17 mouse cellular contexts compared by ENCODE assay signal in the genomic region with DNA sequence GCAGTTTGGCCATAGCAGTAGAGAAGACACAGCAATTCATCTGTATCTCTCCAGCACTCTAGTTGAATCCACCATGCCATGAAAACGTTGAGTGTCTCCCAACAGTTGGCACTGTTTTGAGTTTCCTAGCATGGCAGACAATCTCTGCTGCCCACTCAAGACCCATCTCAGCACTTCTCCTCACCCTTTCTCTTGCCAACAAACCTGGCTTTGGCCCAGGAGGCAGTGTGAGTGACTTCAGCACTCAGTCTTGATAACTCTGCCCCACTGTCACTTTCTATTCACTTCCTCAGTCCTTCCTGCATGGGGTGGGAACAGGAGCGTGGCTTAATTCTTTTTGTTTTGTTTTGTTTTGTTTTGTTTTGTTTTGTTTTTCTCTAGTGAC. TPM values are rescaled to one million over a fixed set of nuclear protein-coding genes. Genes with fewer than 3 reads are reported as not detected.
"Had no signal": no experiment of that assay in that cellular context is flagged by ENCODE, and none has a peak within 500 bp of the region (broad histone marks: within the 10 kb centered on the region; RNA-seq: fewer than 3 reads in every experiment).

No protein-coding gene starts in this region.

- H3K9me3 ChIP-seq: limb, embryonic 10.5 days; liver, embryonic 12.5 days; lung, embryonic 15.5 days; midbrain, embryonic 15.5 days; neural tube, embryonic 12.5 days; stomach, embryonic 15.5 days had no signal

- H3K27me3 ChIP-seq: liver, embryonic 12.5 days; lung, embryonic 15.5 days; midbrain, embryonic 15.5 days; neural tube, embryonic 12.5 days; stomach, embryonic 15.5 days had no signal

- H3K4me2 ChIP-seq: liver, embryonic 12.5 days; lung, embryonic 15.5 days; midbrain, embryonic 11.5 days; midbrain, embryonic 15.5 days; neural tube, embryonic 12.5 days; stomach, embryonic 15.5 days had no signal

- H3K4me1 ChIP-seq: liver, embryonic 12.5 days; neural tube, embryonic 12.5 days had no signal

- H3K9ac ChIP-seq: liver, embryonic 12.5 days; lung, embryonic 15.5 days; midbrain, embryonic 15.5 days; neural tube, embryonic 12.5 days; stomach, embryonic 15.5 days had no signal

- H3K36me3 ChIP-seq: limb, embryonic 10.5 days; liver, embryonic 12.5 days; lung, embryonic 15.5 days; midbrain, embryonic 15.5 days; neural tube, embryonic 12.5 days; stomach, embryonic 15.5 days had no signal

- H3K4me3 ChIP-seq: limb, embryonic 10.5 days; liver, embryonic 12.5 days; lung, embryonic 15.5 days; midbrain, embryonic 15.5 days; neural tube, embryonic 12.5 days; stomach, embryonic 15.5 days had no signal

- H3K27ac ChIP-seq: kidney, postnatal 0 days; limb, embryonic 10.5 days; liver, embryonic 12.5 days; lung, embryonic 15.5 days; macrophage; midbrain, embryonic 15.5 days; neural tube, embryonic 12.5 days; stomach, embryonic 15.5 days had no signal

- DNase-seq: kidney, adult 9 months; kidney, postnatal 4 days; lung, postnatal 14 days; right cerebral cortex, postnatal 14 days; thymus, adult 2 months; thymus, postnatal 25 days had no signal

- ATAC-seq: liver, embryonic 12.5 days had no signal

RNA-seq across cellular contexts. Expression of gene Tmem150c, which starts 19.2 kb away (rescaled TPM):
- total RNA-seq: monocyte, adult 5-6 weeks; neutrophil, adult 5-6 weeks had no signal
